Mouse (Mus musculus): Measurements from ENCODE around the gene Olfr878.

The Olfr878 gene

DNA sequence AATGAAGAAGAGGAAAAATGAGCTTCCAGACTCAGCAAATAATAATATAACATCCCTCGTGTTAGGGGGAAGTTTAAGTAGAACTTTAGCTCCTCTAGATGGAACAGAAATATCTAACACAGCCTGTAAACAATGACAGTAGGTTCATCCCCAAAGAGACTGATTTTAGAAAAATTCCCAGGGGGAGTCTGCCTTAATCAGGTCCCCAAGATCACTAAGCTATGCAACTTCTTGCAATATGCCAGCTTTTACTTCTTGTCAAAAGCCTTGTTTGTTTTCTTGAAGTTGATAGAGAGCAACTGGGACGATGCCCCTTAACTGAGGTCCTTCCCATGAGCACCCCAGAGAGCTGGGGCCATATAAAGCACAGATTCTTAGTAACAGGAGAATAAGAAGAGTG lies at the start of gene Olfr878:
TSS of gene Olfr878 (plus strand) at position 301 of the 400 bp plus-strand sequence.
- no peak for DNase-seq (ENCODE audit: low read depth)

DNA sequence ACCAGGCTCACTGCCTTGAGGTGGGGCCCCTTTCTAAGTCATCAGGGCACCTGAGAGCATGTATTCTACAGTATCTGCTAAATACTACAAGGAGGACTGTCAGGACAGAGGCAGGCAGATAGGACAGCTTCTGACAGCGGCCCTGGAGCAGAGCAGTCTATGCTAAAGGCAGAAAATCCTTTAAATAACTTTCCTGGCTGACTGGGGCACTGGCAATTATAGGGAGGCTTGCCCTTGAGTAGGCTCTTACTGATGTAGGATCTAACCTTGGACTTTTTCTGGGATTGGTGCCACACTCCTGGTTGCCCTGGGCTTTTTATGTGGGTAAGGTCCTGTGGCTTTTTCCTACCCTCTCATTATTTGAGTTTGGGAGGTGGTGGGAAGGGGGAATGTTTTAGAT lies 47.4 kb upstream of the Olfr878 start:
- no peak for DNase-seq (ENCODE audit: low read depth)

DNA sequence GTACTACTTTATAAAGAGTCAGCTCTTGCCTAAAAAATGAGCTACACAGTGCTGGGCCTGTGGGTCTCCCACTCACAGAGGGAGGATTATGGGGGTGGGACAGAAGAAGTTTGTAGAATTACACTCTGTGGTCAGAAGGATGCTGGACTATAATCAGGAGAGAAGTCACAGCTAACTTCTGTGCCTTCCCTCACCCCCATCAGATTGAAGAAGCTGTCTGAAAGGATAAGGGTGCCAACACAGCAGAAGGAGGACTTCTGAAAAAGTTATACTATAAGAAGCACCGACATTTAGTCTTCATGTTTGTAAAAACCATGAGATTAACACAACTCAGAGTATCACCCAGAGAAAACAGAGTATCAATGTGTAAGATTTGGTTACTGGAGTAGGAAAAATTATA lies 46.5 kb upstream of the Olfr878 start:
- no peak for DNase-seq (ENCODE audit: low read depth)

DNA sequence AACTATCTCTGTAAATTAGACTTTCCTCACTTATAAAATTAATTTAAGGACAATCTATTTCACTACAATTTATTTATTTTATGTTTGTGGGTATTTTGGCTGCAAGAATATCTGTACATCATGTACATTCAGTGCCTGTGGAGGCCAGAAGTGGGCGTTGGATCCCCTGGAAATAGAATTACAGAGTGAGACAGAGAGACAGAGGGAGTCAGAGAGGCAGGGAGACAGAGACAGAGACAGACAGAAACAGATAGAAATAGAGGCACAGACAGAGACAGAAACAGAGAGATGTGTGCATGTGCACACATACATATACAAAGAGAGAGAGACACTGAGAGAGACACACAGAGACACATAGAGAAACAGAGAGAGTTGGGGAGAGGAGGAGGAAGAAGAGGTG lies 46.1 kb upstream of the Olfr878 start:
- DNase-seq (ENCODE audit: low read depth), result no peak

DNA sequence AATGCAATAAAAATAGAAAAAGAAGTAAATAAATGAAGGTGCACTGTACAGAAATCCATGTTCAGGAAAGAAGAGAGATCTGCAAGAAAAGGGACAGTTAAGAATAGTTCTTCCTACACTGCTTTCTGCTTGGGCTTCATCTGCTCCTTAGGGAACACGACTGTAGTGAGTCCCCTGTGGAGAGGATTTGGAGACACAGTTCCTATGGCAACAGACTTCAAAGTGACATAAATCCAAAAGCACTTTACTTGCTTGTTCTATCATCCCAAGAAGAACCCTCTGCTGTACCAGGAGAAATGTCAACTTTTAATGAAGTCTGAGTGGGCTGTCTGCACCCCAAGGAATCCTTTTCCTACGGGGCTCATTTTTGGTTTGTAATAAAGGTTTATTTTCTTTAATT lies 26.7 kb upstream of the Olfr878 start:
- DNase-seq (ENCODE audit: low read depth), result no peak

DNA sequence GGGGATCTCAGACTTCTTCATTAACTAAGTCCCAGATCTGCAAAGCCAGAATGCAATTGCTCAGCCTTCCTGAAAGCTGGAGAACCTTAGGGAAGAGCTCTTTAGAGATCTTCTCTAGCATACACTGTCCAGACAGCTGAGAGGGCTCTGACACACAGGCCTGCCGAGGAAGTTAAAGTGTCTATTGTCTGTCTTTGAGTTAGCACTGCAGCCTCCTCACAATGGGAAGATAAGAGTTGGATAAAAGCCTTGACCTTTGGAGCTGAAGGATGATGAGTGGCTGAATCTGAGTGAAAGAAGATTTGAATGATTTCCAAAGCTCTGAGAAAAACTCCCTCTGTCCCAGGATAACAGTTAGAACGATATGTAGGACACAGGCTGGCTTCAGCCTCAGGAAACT lies 21.0 kb upstream of the Olfr878 start, which contains the start of gene Olfr145:
TSS of gene Olfr145 (plus strand) at position 64 of the 400 bp plus-strand sequence.
- DNase-seq (ENCODE audit: low read depth), result no peak

DNA sequence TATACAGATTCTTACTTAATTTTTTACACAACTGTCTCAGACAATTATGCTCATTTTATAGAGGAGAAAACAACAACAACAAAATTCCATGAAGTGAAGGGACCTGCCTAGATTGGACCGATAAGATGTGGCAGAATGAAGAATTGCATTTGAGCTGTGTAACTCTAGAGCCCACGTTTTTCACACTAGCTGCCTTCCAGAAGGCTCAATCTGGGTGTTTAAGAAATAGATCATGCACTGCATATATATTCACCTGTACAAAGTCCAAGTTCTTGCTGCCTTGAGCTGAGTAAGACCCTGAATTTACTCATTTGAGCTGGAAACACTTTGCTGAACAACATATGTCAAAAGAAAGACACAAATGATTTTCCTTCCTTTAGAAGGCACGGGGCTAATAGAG lies 12.1 kb upstream of the Olfr878 start:
- DNase-seq (ENCODE audit: low read depth), result no peak

DNA sequence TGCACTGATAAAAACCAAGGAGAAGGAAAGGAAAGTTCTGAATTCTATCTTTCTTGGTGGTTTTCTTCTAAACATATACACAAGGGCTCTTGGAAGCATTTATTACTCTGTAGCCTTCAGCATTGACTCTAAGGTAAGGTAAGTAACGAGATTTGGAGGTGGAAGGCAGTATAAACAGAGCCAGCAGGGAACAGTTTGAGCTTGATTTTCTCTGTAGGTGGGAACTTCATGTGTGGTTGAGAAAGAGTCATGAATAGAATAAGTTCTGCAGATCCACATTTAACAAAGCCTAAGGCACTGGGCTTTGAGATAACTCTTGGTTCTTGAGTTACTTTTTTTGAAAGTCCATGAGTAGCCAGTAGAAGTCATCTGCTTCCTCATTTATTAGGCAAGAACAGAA lies 378 bp downstream of the Olfr878 start:
- DNase-seq (ENCODE audit: low read depth), result no peak

DNA sequence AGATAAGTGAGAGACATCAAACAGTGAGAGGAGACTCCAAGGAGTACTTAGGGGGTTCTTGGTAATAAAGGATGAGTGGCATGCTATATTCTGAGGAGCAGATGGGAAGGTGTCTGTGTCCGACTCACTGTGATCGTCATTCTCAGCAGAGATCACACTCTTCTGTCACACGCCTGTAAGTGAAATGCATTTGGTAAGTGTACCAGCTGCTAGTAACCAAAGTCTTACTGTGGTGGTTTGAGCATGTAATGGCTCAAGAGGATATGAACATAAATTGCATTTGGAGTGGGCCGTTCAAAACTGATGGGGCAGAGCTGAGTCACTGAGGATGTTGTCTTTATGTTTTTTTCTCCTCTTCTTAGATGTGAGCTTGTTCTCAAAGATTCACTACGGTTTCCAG lies 6.6 kb downstream of the Olfr878 start:
- DNase-seq (ENCODE audit: low read depth), result no peak

DNA sequence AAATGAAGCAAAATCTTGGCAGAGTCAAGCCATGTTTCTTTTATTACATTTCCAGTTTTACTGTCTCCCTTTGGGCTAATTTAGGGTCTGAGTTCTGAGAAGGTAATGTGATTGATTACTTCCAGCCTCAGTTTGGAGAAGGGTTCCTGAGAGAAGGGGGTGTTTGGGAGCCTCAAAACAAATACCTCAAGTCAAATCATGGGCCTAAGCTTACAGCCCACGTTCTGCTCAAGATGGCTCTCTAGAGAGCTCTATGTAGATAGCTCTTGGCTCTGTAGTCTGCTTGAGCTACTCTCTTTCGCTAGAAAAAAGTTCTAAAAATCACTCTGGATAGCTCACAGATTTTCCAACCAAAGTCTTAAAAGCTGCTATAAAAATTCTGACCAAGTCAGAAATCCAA lies 7.8 kb downstream of the Olfr878 start:
- no peak for DNase-seq (ENCODE audit: low read depth)

DNA sequence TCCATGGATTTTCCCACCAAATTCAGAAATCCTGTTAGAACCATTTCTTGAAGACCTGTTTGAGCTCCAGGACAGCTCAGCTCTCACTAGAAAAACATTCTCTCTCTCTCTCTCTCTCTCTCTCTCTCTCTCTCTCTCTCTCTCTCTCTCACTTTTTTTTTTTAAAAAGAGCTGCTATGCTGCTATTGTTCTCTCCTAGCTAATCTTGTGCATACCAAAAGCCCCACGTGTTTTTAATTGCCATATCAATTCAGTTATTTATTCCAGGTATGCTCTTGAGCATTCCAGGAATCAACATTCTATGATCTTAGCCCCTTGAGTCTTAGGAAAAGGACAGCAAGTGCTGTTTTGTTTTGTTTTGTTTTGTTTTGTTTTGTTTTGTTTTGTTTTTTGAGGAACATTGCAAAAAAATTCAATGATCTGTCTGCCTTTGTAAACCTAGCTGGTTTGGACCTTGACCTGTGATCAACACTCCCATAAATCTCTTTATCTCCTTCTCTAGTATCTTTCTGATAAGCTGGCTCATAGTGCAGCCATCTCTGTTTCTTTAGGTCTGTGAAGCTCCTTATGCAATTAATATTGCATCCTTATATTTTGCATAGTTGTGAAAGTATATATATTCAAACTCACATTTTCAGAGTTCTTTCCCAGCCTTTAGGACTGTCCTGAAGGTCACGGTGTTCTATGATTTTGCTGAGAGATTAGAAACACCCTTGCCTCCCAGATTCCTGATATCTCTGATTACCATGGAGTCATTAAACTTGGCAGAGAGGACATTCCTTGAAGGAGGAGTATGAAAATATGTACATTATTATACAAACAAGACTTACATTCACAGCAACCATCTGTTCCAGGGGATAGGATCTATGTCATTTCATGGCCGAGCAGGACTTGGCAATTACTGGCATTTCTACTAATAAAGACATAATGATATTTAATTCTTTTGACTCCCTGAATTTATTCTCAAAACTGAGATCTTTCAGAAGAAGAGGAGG lies 8.7 kb downstream of the Olfr878 start:
- DNase-seq (ENCODE audit: low read depth), result no peak

DNA sequence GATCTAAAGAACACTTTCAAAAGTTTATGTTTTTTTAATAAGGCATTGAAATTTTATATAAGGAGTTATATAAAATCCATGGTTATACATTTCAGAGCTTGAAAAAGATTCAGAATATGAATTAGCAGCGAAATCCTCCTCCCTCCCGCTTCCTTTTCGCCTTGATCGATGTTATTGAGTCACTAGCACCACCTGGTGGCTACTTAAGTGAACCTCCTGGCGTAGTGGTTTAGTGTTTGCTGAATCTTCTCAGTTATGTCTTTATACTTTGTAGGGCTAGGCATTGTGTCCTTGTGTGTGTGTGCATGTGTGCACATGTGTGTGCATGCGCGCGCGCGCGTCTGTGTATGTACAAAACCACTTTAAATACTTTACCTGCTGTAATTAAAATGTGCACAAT lies 14.9 kb downstream of the Olfr878 start:
- peak; percentile 20 for DNase-seq (ENCODE audit: low read depth)

DNA sequence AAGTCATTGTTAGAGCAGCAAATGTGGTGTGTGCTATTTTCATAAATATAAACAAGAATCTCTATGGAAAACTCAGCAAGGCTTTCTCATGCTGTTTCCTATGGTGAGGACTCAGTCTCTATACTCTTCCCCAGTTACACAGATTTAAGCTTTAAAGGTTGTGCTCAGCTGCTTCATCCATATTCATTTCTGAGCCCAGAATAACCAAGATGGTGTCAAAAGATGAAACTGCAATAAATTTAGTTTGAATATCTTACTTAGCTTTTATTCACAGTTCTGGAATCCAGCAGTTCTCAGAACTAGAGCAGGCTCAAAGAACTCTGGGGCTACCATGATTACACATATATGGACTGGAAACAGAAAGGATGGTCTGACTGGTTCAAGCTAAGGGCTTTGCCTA lies 16.5 kb downstream of the Olfr878 start:
- DNase-seq (ENCODE audit: low read depth), result no peak

DNA sequence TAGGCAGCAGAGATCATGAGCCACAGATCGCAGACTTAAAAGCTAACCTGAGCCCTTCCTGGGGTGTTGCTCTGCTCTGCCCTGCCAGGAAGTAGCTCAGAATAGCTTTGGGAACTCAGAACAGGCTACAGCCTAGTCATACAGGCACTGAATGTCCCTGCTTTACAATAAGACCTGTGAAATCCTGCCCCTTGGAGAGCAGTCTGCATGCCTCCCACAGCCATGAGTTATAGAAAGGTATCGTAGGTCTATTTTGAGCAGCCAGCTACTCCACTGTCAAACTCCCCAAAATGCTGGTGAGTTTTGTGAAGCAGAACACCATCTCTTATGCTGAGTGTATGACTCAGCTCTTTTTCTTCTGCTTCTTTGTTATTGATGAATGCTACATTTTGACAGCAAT lies 23.5 kb downstream of the Olfr878 start:
- DNase-seq (ENCODE audit: low read depth), result no peak
